Mouse (Mus musculus) frontal cortex, postnatal 14 days (tissue): ENCODE measurements around the gene Kif26a.

Experiments
- DNase-seq, 2 experiments: peaks; one replicate each; pipeline ENCODE4 v3.0.0; 2022; ENCODE audit warnings: low spot score in 2 of 2

Gene Kif26a

GRCm38 (mm10) chr12:112130161-112130860 lies 15.7 kb upstream of the Kif26a start:
- DNase-seq, result no peak

DNA sequence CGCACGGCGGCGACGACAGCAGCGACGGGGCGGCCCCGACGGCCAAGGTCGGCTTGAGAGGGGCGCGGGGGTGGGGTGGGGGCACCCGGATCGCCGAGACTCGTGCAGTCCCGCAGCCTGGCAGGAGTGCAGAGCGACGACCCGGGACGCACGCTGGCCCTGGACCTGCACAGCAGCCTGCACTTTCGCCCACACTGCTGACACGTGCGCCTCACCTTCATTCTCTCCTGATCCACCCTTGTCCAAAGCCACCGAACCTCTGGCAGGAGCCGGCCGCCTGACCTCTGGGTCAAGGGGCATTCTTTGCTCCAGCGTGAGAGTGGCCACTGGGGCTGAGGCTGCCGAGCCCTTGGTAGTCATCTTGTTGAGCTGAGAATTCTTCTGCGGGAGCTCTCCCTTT lies 15.1 kb upstream of the Kif26a start:
- DNase-seq, result no peak

DNA sequence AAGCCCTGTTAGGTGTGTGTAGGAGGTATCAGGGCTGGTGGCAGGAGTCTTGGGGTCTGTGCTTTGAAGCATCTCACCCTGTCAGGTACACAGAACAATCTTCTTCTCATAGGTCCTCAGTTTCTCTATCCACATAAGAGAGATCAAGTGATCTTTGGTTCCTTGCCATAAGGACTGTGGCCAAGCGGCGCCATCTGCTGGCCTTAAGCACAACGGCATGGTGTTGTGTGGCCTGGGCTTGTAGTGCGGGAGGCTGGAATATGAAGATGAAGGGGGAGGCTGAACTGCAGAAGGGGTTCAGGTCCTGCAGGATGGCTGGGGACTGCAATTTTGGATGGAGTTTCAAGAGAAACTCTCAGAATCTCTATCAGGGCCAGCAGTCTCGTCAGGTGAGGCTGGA lies 5.8 kb upstream of the Kif26a start:
- DNase-seq, result peak in 1 of 2 experiments; percentile 49

GRCm38 (mm10) chr12:112140745-112141144 lies 5.3 kb upstream of the Kif26a start:
- DNase-seq, result no peak

GRCm38 (mm10) chr12:112141300-112141699 lies 4.7 kb upstream of the Kif26a start:
- DNase-seq, result no peak

- peak in 1 of 2 experiments; percentile 29 for DNase-seq
Measured at GRCm38 (mm10) chr12:112143116-112143832, 2.7 kb upstream of the Kif26a start.

GRCm38 (mm10) chr12:112143833-112144201 lies 2.2 kb upstream of the Kif26a start:
- DNase-seq, result no peak

DNA sequence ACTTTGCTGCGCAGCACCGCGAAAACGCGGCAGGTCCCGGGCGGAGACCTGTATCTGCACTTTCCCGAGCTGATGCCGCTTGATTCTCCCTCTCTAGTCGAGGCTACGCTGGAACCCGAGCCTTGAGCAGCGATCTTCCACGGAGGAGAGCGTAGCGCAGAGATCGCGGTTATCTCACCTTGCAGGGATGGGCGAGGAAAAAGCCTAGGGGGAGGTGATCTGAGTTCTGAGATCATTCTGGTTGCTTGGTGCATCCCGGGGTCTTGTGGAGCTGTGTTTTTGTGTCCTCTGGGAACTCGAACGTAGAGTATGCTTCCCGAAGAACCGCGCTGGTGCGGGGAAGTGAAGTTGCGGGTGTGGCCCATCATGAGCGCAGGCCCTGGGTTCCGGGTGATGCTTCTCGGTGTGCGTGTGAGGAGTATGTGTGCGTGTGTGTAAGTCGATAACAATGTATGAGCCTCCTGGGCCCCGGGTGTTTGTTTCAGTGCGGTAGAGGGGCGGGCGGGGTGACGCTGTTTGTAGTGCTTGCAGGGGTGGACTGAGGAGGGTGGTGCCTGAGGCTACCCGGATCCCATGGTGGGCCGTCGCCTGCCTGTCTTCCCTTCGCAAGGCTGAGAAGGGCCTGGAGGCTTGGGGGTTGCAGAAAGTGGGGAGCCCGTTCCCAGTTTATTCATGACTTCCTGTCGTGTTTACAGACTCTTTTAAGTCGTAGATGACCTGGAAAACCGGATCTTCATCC lies 1.5 kb upstream of the Kif26a start:
- no peak for DNase-seq

GRCm38 (mm10) chr12:112145211-112145874 lies 665 bp upstream of the Kif26a start:
- DNase-seq, result peak; percentile 60 to 84

DNA sequence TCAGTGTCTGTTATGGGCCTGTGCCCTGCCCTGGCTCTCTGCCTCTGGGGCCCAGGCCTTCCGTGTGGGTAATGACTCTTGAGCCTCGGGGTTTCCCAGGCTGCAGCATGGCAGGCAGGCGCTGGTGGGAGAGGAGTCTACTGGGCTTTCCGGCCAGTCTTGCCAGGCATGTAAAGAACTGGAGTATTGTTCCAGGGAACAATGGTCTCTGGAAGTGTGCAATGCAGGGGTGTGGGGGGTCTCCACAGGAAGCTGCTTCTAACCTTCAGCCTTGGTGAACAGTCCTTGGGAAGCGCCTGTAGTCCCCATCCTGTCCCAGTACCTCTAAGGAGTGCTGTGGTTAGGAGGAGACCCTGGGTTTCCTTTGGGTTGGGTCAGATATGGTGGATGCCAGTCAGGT lies 1.4 kb downstream of the Kif26a start:
- DNase-seq, result no peak

GRCm38 (mm10) chr12:112150011-112150410 lies 4.0 kb downstream of the Kif26a start:
- DNase-seq, result no peak

DNA sequence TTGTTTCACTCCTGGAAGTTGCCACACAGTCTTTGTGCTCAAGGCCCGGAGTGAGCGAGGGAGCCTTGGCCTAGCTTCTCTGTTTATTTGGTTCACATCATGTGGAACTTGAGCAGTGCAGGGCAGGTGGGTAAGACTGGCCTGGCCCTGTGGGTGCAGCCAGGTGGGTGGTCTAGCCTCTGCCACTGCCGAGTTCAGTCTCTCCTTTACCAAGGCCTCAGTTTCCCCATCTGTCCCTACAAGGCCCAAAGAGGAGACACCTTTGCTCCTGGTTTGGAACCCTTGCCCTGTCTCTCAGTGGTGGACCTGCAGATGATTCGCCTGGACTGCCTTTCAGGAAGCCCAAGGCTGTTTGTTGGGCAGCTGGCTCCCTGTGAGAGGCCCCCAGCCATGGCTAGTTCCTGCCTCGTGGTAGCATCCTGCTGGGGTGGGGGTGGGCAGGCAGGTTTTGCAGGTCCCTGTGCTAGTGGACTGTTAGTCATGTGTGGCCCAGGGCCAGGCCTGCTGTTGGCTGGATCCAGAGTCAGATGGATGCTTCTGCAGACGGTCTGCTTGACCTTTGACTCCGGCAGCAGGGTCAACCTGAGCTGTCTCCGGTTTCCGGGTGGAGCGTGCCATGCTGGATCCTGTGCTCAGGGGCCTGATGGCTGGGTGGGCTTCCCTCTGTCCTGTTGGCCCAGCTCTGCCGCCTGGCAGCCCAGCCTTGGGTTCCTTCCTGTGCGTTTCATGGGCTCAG lies 5.4 kb downstream of the Kif26a start:
- DNase-seq, result no peak

GRCm38 (mm10) chr12:112151980-112152362 lies 6.0 kb downstream of the Kif26a start:
- DNase-seq, result no peak

- no peak for DNase-seq
Measured at GRCm38 (mm10) chr12:112153597-112153996, 7.6 kb downstream of the Kif26a start.

GRCm38 (mm10) chr12:112154476-112154875 lies 8.5 kb downstream of the Kif26a start:
- no peak for DNase-seq

DNA sequence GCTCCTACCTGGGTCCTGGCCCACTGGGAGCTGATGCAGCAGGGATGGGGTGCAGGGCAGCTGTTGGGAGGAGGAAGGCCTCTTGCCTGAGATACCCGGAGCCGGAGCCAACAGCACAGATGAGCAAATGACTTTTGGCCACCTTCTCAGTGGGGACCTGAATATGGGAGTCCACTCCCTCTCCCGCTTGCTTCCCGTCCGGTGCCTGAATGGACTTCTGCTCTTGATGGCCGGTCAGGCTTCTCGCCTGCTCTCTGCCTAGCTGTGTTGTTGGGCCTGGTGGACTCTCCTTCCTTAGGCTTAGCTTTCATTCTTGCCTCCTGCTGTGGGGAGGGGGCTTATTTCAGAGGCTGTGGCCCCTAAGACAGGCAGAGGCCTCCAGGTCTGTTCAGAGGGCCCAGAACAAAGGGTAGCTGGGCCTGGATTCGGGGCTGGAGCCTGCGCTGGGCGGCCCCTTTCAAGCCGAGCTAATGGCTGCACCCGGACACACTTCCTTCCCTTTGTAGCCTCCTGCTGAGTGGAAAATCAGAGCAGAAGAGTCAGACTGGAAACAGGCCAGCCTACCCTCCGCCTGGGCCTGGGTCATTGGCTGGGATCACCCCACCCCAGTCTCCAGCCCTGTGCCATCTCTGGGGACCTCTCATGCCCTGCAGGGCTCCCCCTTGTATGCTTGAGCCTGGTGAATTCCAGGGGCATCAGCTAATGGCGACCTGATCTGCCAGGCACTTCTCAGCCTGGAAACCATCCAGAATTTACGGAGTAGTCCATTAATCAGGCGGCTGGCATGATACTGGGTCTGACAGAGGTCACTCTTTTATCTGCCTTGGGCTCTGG lies 9.4 kb downstream of the Kif26a start:
- no peak for DNase-seq

GRCm38 (mm10) chr12:112156804-112157203 lies 10.8 kb downstream of the Kif26a start:
- no peak for DNase-seq

DNA sequence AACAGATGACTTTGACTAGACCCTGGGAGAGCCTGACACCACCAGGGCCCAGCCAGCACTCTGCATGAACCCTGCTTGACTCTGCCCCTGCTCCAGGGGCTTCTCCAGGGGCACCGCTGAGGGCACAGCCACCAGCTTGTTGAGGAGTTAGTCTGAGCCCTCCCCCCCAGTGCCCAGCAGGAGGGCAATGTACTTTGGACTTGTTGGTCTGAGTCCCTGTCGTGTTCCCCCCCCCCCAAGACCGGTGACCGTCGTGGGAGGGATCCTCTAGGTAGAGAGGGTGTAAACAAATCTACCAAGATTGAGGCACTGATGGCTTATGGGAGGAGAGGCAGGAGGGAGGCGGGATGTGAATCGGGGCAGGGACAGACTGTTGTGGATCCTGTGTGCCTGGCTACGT lies 12.2 kb downstream of the Kif26a start:
- DNase-seq, result no peak

DNA sequence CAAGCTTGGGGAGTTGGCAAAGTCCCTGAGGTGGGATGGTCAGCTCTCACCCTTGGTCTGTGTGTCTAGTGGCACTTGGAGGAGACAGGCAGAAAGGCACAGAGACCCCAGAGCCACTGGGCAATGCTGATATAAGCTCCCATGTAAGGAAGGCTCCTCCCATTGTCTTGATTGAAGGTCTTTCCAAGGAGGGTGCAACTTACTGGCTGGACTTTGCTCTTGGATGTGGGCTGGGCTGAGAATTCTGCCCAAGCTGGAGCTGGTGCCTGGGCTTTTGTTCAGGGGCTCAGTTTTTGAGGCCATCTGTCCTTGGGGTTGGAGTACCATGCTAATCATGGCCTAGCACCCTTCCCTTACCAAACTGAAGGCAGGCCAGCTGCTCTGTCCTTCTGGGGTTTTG lies 12.8 kb downstream of the Kif26a start:
- no peak for DNase-seq

DNA sequence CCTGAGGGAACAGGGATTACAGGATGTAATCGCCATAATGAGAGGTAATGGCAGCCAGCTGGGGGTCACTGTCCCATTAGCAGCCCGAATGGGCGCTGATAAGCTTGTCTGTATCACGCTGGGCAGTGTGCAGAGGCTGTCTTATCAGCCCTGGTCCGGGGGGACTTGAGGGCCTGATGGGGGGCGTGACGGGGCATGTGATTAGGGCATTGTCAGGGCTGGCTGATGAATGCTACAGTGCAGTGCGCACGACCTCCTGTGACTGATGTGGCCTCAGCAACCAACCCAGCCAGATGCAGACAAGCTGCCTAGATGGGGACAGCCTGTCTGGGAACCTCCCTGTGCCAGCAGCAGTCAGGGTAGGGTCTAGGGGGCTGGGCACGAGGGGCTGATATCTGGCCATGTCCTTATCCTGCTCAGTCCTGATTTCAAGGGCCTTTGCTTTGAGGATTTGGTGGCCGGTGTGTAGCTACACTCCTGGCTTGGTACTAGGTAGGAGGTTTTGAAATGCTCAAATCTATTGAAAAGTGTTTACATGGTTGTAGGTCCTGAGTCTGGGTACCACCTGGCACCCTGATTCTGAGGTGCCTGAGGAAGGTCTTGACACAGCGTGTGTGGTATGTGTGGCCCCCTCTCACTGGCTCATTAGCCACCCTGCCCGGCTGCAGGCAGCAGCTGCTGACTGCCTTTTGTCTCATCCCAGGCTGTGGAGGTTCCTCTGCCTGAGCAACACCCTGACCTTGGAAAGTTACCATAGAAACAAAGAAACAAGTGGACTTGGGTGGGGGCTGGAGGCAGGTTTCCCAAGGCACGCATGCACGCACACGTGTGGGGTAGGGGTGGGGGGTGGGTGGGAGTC lies 18.2 kb downstream of the Kif26a start:
- no peak for DNase-seq
